Mouse (Mus musculus) heart, embryonic 15.5 days (tissue): ENCODE data around the gene Sgta. TPM values are rescaled to one million over a fixed set of nuclear protein-coding genes. Genes with fewer than 3 reads are reported as not detected.
A peak's percentile ranks its signal among the peaks of the same experiment; 100 is the strongest.
"Not testable (repeated sequence)": the region's sequence is repeated elsewhere in the genome, so short reads cannot be mapped to it uniquely, and the experiment has no call there.

ENCODE experiments used
- ATAC-seq: fragments of 200-750 bp; cut with Nextera tagmentation; replicated peaks from 2 replicates; pipeline ENCODE4 v1.8.0; 2017; ENCODE audit warnings: low read depth, moderate TSS enrichment; ENCODE audit not compliant: insufficient number of reproducible peaks, insufficient read depth, low FRiP score
- H3K27ac ChIP-seq: fragments of 300-500 bp; sonication (generic); 2 replicates; pipeline ENCODE4 v1.5.1; 2015; ENCODE audit warnings: mild to moderate bottlenecking, inconsistent platforms
- H3K27me3 ChIP-seq: fragments of 300-500 bp; sonication (generic); 2 replicates; pipeline ENCODE4 v1.6.1; 2015; ENCODE audit warnings: inconsistent platforms
- H3K36me3 ChIP-seq: fragments of 300-500 bp; sonication (generic); 2 replicates; pipeline ENCODE4 v1.6.1; 2015; ENCODE audit warnings: mild to moderate bottlenecking, inconsistent platforms
- H3K4me1 ChIP-seq: fragments of 300-500 bp; sonication (generic); replicated peaks from 2 replicates; pipeline ENCODE4 v1.6.1; 2015; ENCODE audit warnings: inconsistent platforms
- H3K4me2 ChIP-seq: fragments of 300-500 bp; sonication (generic); 2 replicates; pipeline ENCODE4 v1.6.1; 2015; ENCODE audit warnings: inconsistent platforms, mild to moderate bottlenecking, moderate library complexity
- H3K4me3 ChIP-seq: fragments of 300-500 bp; sonication (generic); 2 replicates; pipeline ENCODE4 v1.5.1; 2015; ENCODE audit warnings: mild to moderate bottlenecking, inconsistent platforms
- H3K9ac ChIP-seq: fragments of 300-500 bp; sonication (generic); 2 replicates; pipeline ENCODE4 v1.6.1; 2015; ENCODE audit warnings: mild to moderate bottlenecking, inconsistent platforms
- H3K9me3 ChIP-seq: fragments of 300-500 bp; sonication (generic); replicated peaks from 2 replicates; pipeline ENCODE4 v1.6.1; 2016; ENCODE audit warnings: inconsistent platforms
- WGBS: fragments of 180-500 bp; shearing (Covaris S2); methylation state at CpG from one replicate; pipeline ENCODE4 v1.1.7; 2015; ENCODE audit warnings: mixed read lengths; 5-methylcytosine and 5-hydroxymethylcytosine counted together
- polyA plus RNA-seq: library from polyadenylated mRNA; unstranded; fragments of >200 nt; fragmentation: Nextera tagmentation; extraction: Ambion mirVana; gene quantifications from 2 replicates; pipeline ENCODE4 v1.2.1, GENCODE M21; 2015

The Sgta gene
- polyA plus RNA-seq, 1 experiment from 2014 or later, result 133 TPM

DNA sequence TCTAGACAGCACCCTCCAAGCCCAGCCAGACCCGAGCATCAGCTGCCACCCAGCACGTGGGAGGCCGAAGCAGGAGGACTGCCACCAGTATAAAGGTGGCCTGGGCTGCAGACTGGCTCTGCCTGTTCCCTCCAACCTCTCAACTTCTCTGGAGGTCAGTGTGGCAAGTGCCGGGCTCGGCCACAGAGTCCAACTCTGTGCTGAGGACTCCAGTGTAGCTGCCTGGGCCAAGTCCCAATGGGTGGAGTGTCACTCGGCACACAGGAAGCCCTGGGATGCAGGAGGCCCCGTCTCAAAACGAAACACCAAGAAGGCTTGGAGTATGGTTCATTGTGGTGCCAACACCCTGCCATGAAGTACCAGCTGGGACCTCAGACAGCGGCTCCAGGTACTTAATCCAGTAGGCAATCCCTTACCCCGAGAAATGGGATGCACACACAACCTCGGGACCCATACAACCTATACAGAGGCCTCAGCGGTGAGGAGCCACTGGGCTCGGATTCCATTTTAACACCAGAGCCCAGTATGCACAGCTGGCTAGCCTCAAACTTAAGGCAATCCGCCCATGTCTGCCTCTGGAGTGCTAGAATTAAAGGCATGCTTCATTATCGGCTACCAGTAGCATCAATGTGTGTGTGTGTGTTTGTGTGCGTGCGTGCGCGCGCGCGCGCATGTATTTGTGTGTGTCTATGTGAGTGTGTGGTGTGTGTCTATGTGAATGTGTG is 2.4 kb downstream of the Sgta start:
- Histone ChIP-seq H3K27me3 (no peaks in the 10 kb centered on the region), H3K4me1 (peaks cover 27% of the 10 kb centered on the region), H3K36me3 (no peaks in the 10 kb centered on the region; the same call in 1 of the 2 replicates), H3K4me3 (no peak overlapping the region), H3K9me3 (no peaks in the 10 kb centered on the region), H3K27ac (no peak overlapping the region), H3K4me2 (no peak overlapping the region), H3K9ac (no peak overlapping the region)
- ATAC-seq, result no peak
- 86% methylated on average over 23 of the region's 23 CpGs for WGBS

GRCm38 (mm10) chr10:81055802-81056340 is 4.1 kb downstream of the Sgta start:
- WGBS, result 72% methylated on average over 11 of the region's 11 CpGs
- H3K9ac ChIP-seq, ATAC-seq, H3K4me2 ChIP-seq, H3K27me3 ChIP-seq, H3K4me3 ChIP-seq, H3K27ac ChIP-seq, H3K9me3 ChIP-seq: not testable (repeated sequence)
- Histone ChIP-seq H3K4me1 (peaks cover 27% of the 10 kb centered on the region), H3K36me3 (peaks cover 14% of the 10 kb centered on the region)

- Histone ChIP-seq H3K4me3 (no peak overlapping the region), H3K27ac (no peak overlapping the region), H3K36me3 (peaks cover 21% of the 10 kb centered on the region), H3K4me1 (peaks cover 27% of the 10 kb centered on the region), H3K9ac (no peak overlapping the region), H3K27me3 (no peaks in the 10 kb centered on the region), H3K9me3 (no peaks in the 10 kb centered on the region), H3K4me2 (no peak overlapping the region)
- WGBS, result 75% methylated on average over 6 of the region's 6 CpGs
- ATAC-seq, result no peak
Measured at GRCm38 (mm10) chr10:81055169-81055568, 4.8 kb downstream of the Sgta start.

DNA sequence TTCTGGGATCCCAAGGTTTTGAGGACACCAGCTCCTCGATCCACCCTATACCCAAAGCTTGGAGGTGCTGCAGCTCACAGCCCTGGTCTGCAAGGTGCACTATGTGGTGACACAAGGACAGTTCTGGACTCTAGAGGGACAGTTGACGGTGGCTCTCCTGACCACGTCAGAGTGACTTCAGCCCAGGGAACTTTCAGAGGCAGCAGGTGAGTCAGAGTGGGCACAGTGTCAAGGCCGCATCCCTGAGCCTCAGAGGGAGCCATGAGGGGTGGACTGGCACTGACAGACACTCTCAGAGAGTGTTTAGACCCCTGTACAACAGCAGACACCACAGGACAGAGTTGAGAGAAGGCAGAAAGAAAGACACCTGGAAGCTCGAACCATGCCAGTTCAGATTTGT is 7.4 kb downstream of the Sgta start:
- Histone ChIP-seq H3K4me1 (peaks cover 7% of the 10 kb centered on the region; the same call in 1 of the 2 replicates), H3K27me3 (no peaks in the 10 kb centered on the region), H3K9ac (no peak overlapping the region), H3K27ac (no peak overlapping the region), H3K4me3 (no peak overlapping the region), H3K4me2 (no peak overlapping the region), H3K9me3 (no peaks in the 10 kb centered on the region), H3K36me3 (peaks cover 46% of the 10 kb centered on the region)
- 89% methylated on average over 5 of the region's 5 CpGs for WGBS
- ATAC-seq, result no peak

- Histone ChIP-seq H3K9ac (no peak overlapping the region), H3K27me3 (no peaks in the 10 kb centered on the region), H3K36me3 (peaks cover 61% of the 10 kb centered on the region), H3K9me3 (no peaks in the 10 kb centered on the region), H3K4me2 (no peak overlapping the region), H3K4me1 (no peaks in the 10 kb centered on the region), H3K27ac (no peak overlapping the region), H3K4me3 (no peak overlapping the region)
- ATAC-seq, result no peak
- WGBS, result 83% methylated on average over 6 of the region's 6 CpGs
Measured at GRCm38 (mm10) chr10:81051133-81051532, 8.8 kb downstream of the Sgta start.

GRCm38 (mm10) chr10:81050645-81051044 is 9.3 kb downstream of the Sgta start:
- no peak overlapping the region for H3K4me3 ChIP-seq
- H3K9me3 ChIP-seq, result no peaks in the 10 kb centered on the region
- ATAC-seq, result no peak
- peaks cover 66% of the 10 kb centered on the region for H3K36me3 ChIP-seq
- no peak overlapping the region for H3K27ac ChIP-seq
- no peaks in the 10 kb centered on the region for H3K27me3 ChIP-seq
- no peak overlapping the region for H3K4me2 ChIP-seq
- H3K4me1 ChIP-seq, result no peaks in the 10 kb centered on the region
- WGBS, result 88% methylated on average over 4 of the region's 4 CpGs
- no peak overlapping the region for H3K9ac ChIP-seq

DNA sequence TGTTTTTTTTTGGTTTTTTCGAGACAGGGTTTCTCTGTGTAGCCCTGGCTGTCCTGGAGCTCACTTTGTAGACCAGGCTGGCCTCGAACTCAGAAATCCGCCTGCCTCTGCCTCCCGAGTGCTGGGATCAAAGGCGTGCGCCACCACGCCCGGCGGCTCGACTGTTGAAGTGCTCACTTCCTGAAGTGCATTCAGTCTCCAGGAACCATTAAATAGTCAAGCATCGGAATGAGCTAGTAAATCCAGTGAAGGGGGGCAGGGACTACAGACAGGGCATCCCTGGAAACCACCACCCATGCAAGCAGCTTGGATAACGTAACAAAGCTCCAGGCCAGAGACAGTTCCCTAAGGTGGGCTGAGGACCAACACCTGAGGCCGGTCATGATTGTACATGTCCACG is 14.7 kb downstream of the Sgta start:
- peaks cover 72% of the 10 kb centered on the region for H3K36me3 ChIP-seq
- H3K9ac ChIP-seq, H3K4me3 ChIP-seq, H3K27ac ChIP-seq, H3K4me1 ChIP-seq, ATAC-seq, H3K4me2 ChIP-seq, H3K9me3 ChIP-seq, H3K27me3 ChIP-seq: not testable (repeated sequence)
- 89% methylated on average over 14 of the region's 14 CpGs for WGBS

DNA sequence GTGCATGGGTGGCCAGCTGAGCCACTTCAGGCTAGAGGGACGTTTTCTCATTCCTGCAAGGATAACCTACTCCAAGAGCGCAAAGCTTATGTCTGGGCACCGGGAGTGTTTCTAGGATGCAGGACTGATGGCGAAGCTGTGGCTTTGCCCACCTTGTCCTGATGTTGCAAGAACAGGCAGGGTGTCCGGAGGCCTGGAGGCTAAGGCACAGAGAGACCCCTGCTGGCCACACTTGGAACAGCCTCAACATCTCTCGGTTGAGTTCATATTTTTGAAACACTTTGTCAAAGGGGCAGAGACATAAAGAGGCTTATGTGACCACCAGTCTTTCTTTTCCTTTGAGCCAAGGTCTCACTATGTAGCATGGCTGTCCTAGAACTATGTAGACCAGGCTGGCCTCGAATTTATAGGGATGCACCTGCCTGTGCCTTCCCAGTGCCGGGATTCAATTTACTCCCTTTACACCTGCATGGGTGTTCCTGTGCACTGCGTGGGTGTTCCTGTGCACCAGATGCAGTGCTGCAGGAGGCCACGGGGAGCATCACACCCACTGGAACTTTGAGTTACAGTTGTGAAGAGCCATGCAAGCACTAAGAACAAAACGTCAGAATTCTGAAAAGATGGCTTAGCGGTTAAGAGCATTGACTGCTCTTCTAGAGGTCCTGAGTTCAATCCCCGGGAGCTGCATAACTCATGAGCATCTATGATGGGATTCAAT is 18.4 kb downstream of the Sgta start:
- Histone ChIP-seq H3K4me1 (no peaks in the 10 kb centered on the region), H3K9ac (no peak overlapping the region), H3K27me3 (no peaks in the 10 kb centered on the region), H3K4me3 (no peak overlapping the region), H3K4me2 (no peak overlapping the region), H3K36me3 (peaks cover 35% of the 10 kb centered on the region), H3K9me3 (no peaks in the 10 kb centered on the region), H3K27ac (no peak overlapping the region)
- 34% methylated on average over 13 of the region's 13 CpGs for WGBS
- ATAC-seq, result no peak

DNA sequence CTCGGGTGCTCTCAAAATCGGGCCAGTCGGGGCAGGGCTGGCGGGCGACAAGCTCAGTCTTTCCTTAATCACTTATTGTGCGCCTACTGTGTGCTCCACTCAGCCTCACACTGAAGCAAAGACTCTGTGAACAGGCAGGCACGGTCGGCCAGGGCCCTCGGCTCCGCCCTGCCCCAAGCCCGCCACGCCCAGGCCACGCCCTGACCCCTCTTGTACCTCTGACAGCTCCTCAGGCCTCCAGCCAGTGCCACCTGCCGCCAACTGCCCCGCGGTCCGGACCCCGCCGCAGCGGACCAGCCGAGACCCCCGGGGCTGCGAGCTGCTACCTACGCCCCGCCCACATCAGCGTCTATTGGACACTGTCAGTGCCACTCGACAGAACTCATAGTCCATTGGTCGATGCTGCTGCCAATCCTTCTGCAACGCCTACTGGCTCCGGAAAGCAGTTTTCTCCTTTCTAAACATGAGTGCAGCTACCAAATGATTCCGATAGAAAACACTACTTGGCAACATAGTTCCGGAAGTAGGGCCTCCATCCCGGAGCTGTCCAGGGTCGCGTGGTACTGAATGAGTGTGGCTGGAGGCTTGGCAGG is 22.9 kb downstream of the Sgta start, which contains the start of gene Slc39a3:
Gene Slc39a3, minus strand, starts transcription at position 439 of the 593 bp plus-strand sequence.
- Histone ChIP-seq H3K9me3 (no peaks in the 10 kb centered on the region), H3K27ac (peak within 1 kb of the TSS; percentile 62), H3K36me3 (peaks cover 7% of the 10 kb centered on the region; the same call in 1 of the 2 replicates)

DNA sequence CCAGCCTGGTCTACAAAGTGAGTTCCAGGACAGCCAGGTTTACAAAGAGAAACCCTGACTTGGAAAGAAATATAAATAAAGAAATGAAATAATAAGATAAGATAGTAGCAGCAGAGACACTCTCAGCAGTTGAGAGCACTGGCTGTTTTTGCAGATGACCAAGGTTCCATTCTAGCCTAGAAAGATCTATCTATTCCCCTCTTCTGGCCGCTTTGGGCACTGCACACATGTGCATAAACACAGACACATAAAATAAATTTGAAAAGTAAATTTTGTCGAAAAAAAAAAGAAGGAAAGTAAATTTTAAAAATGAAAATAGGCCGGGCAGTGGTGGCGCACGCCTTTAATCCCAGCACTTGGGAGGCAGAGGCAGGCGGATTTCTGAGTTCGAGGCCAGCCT is 23.7 kb downstream of the Sgta start:
- no peak for ATAC-seq

More for the DNA sequence above, 22.9 kb downstream of the Sgta start, which contains the start of gene Slc39a3:
- WGBS, result under 1% methylated on average over 35 of the region's 35 CpGs
- Histone ChIP-seq H3K9ac (peak within 1 kb of the TSS; percentile 86), H3K27me3 (no peaks in the 10 kb centered on the region), H3K4me1 (no peaks in the 10 kb centered on the region), H3K4me2 (peak within 1 kb of the TSS; percentile 66), H3K4me3 (peak within 1 kb of the TSS; percentile 91)
- ATAC-seq, result peak; percentile 98

GRCm38 (mm10) chr10:81033586-81033985 is 26.4 kb downstream of the Sgta start:
- no peak for ATAC-seq
- Histone ChIP-seq H3K4me1 (no peaks in the 10 kb centered on the region), H3K4me3 (no peak overlapping the region), H3K27ac (no peak overlapping the region), H3K27me3 (no peaks in the 10 kb centered on the region), H3K4me2 (no peak overlapping the region), H3K9me3 (no peaks in the 10 kb centered on the region), H3K36me3 (peaks cover 16% of the 10 kb centered on the region; the same call in 1 of the 2 replicates), H3K9ac (no peak overlapping the region)
- WGBS, result 71% methylated on average over 10 of the region's 10 CpGs

More for the DNA sequence above, 23.7 kb downstream of the Sgta start:
- Histone ChIP-seq H3K4me2 (no peak overlapping the region), H3K9me3 (no peaks in the 10 kb centered on the region), H3K9ac (no peak overlapping the region), H3K4me1 (no peaks in the 10 kb centered on the region), H3K27ac (no peak overlapping the region), H3K4me3 (no peak overlapping the region), H3K27me3 (no peaks in the 10 kb centered on the region), H3K36me3 (peaks cover 10% of the 10 kb centered on the region; the same call in 1 of the 2 replicates)
- WGBS, result 78% methylated on average over 7 of the region's 7 CpGs
